Mouse (Mus musculus) cerebellum, adult 9-11 months (tissue): ENCODE results near the gene 6030445D17Rik.
A peak's percentile ranks its signal among the peaks of the same experiment; 100 is the strongest.

ENCODE experiments used
- DNase-seq: peaks from one replicate; pipeline ENCODE4 v3.0.0; 2022

6030445D17Rik gene

DNA sequence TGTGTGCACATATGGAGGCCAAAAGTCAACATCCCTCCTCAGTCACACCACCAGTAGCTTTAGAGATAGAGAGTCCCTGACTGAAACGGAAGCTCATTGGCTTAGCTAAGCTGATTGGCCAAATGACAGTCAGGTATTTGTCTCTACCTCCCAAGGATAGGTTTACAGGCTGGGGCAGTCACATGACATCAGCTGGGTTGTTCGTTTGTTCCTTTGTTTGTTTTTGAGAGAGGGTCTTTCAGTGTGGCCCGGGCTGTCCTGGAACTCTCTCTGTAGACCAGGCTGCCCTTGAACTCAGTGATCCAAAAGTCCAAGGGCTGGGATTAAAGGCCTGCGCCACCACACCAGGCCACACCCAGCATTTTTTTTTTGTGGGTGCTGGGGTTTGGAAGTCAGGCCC is 844 bp upstream of the 6030445D17Rik start:
- no peak for DNase-seq

DNA sequence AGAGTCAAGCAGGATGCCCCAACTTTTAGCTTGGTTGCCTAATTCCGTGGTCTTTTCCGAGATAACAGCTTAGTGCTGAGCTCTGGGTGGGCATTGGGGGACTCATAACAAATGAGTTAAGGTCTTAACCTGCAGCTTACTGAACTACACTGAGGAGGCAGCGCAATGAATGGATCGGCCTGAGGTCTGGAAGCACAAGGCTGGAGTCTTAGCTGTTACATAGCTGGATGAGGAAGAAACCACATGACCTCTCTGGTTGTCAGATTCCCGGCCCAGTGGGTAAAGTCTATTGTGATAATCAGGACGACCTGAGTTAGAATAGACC is 327 bp upstream of the 6030445D17Rik start:
- DNase-seq = no peak

DNA sequence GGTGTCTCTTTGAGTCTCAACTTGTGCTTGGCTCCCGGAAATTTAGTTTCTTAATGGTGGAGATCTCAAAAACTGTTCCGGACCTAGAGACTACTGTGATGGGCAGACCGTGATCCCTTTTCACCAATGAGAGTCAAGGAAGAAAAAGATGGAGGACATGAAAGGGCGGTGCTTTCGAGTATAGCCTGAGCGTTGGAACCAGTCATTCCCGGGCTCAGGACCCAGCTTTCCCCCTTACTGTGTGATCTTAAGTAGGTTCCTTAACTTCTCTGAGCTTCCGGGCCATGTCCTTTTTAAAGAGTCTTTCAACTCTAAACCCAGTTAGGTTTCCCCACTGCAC is 759 bp downstream of the 6030445D17Rik start:
- peak; percentile 60 for DNase-seq

GRCm38 (mm10) chr4:136463436-136463835 is 1.4 kb downstream of the 6030445D17Rik start:
- no peak for DNase-seq

GRCm38 (mm10) chr4:136466226-136466625 is 4.2 kb downstream of the 6030445D17Rik start:
- DNase-seq = peak; percentile 89

GRCm38 (mm10) chr4:136468553-136469327 is 6.7 kb downstream of the 6030445D17Rik start:
- peak; percentile 82 for DNase-seq

GRCm38 (mm10) chr4:136469371-136469903 is 7.4 kb downstream of the 6030445D17Rik start, which contains the start of gene Luzp1:
Gene Luzp1 (plus strand): TSS chr4:136469761.
- DNase-seq = peak; percentile 96

DNA sequence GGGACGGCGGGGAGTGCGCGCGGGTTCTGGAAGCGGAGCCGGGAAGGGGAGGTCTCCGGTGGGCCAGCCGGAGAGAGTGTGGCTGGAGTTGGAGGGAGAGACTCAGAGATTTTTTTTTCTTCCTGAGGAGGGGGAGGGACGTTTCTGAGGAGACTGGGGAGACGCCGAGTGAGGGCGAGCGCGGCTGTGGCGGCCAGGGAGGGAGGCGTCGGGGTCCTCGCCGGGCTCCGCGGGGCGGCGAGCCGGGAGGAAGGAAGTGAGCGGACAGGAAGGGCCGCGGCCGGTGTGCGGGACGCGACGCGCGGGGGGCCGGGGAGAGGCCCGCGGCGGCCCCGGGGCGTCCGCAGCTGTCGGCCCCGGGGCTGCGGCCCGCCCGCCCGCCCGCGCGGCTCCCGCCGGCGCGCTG is 7.9 kb downstream of the 6030445D17Rik start:
- no peak for DNase-seq

DNA sequence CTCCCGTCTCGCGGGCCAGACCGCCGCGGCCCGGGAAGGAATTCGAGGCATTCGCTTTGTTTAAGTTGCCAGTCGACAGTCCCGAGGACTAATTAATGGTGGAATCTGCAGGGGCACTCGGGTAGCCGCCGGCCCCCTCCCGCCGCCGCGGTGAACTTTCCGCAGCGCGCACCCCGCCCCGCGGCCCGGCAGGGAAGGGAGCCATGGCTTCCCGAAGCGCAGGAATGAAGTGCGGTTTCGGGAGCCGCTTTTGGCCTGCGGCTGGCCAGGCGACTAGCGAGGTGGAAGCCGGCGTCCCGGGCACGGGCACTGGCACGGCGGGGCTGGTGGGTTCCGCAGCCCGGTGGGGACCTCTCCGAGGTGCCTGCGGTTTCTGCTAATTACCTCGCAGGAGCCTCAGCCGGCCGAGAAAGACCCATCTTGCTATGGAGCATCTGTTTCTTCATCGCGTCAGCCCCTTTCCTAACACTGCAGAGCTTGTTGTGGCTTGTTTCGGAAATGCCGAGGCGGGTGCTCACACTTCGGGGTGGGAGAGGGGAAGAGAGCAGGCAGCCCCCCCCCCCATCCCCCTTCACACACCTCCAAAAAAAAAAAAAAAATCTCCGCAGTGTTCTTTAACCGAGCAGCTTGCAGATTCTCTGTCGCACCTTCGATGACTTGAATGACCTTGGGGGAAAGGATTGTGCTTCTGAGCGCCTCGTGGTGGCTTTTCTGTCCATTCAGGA is 8.5 kb downstream of the 6030445D17Rik start:
- DNase-seq = peak; percentile 62

DNA sequence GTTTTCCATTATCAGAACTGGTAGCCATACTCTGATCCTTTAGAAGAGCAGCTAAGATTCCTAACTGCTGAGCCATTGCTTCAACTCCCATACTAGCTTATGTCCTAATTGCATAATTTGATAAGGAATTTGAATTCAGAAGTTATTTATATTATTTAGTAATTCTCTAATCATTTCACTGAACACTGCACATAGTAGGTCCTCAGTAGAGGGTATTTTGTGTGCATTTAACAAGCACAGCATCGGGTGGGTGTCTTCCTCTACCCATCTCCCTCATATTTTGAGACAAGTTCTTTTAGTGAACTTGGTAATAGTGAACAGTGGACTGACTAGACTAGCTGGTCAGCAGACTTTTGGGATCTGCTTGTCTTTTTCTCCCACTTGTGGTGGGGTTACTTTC is 14.6 kb downstream of the 6030445D17Rik start:
- no peak for DNase-seq

- no peak for DNase-seq
Measured at GRCm38 (mm10) chr4:136486549-136486948, 24.5 kb downstream of the 6030445D17Rik start.

GRCm38 (mm10) chr4:136495993-136496392 is 33.9 kb downstream of the 6030445D17Rik start:
- DNase-seq = no peak

- DNase-seq = no peak
Measured at GRCm38 (mm10) chr4:136505426-136506215, 43.6 kb downstream of the 6030445D17Rik start.

DNA sequence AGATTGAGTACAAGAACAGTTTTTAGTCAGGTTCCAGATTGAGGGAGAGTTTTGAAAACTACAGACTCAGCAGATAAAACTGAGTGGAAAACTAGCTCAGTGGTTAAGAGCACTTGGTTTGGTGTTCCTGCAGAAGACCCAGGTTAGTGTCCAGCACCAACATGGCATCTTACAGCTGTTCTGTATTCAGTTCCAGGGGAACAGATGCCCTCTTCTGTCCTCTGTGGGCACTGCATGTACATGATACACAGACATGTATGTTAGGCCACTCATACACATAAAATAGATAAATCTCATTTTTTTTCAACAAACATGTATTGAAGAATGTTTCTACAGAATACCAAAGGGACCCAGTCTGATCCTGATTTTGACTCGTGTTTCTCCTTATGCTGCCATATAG is 47.8 kb downstream of the 6030445D17Rik start:
- no peak for DNase-seq

DNA sequence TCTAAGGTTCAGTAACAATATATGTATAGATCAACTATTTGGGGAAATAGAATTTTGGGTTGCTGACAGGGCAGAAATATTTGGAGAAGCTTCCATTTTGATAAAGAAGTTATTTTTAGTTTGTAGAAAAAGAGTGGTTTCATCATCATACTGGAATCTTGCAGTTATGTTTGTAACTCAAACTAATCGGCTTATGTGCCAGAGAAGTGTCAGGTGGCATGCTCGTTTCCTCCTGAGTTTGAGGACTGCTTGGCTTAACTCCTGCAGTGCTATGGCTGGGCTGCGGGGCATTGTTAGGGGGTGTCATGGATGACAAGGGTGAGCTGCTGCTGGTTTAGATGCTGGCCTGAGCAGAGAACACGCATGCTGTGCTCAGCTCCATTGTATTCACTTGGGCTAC is 49.7 kb downstream of the 6030445D17Rik start:
- no peak for DNase-seq

GRCm38 (mm10) chr4:136512905-136513304 is 50.9 kb downstream of the 6030445D17Rik start:
- no peak for DNase-seq
